Mouse (Mus musculus): ENCODE data around the gene Pik3ip1. TPM values are rescaled to one million over a fixed set of nuclear protein-coding genes. Genes with fewer than 3 reads are reported as not detected.

Pik3ip1 gene
- total RNA-seq, 2 experiments from 2014 or later = 27.0 to 27.4 TPM

GRCm38 (mm10) chr11:3335651-3336216 is 5.5 kb downstream of the Pik3ip1 start:
- no peak for DNase-seq (ENCODE audit: low spot score in 2 of 2)

GRCm38 (mm10) chr11:3336602-3337001 is 6.4 kb downstream of the Pik3ip1 start:
- DNase-seq (ENCODE audit: low spot score in 2 of 2) = no peak

- DNase-seq (ENCODE audit: low spot score in 2 of 2) = peak; percentile 65 to 66
These were observed 7.2 kb downstream of the Pik3ip1 start for GRCm38 (mm10) chr11:3337173-3337955.

GRCm38 (mm10) chr11:3337961-3338360 is 7.8 kb downstream of the Pik3ip1 start:
- DNase-seq (ENCODE audit: low spot score in 2 of 2) = no peak

GRCm38 (mm10) chr11:3341476-3341875 is 11.3 kb downstream of the Pik3ip1 start:
- DNase-seq (ENCODE audit: low spot score in 2 of 2) = no peak

- no peak for DNase-seq (ENCODE audit: low spot score in 2 of 2)
These were observed 14.7 kb downstream of the Pik3ip1 start for GRCm38 (mm10) chr11:3344916-3345315.

GRCm38 (mm10) chr11:3346351-3346750 is 16.1 kb downstream of the Pik3ip1 start:
- no peak for DNase-seq (ENCODE audit: low spot score in 2 of 2)

GRCm38 (mm10) chr11:3347091-3347834 is 17.1 kb downstream of the Pik3ip1 start:
- peak; percentile 87 for DNase-seq (ENCODE audit: low spot score in 2 of 2)

- DNase-seq (ENCODE audit: low spot score in 2 of 2) = no peak
These were observed 17.6 kb downstream of the Pik3ip1 start for GRCm38 (mm10) chr11:3347835-3348195.

- DNase-seq (ENCODE audit: low spot score in 2 of 2) = no peak
These were observed 18.6 kb downstream of the Pik3ip1 start for GRCm38 (mm10) chr11:3348576-3349342.

- no peak for DNase-seq (ENCODE audit: low spot score in 2 of 2)
These were observed 19.1 kb downstream of the Pik3ip1 start for GRCm38 (mm10) chr11:3349343-3349695.

GRCm38 (mm10) chr11:3352131-3352530 is 21.9 kb downstream of the Pik3ip1 start:
- no peak for DNase-seq (ENCODE audit: low spot score in 2 of 2)

- DNase-seq (ENCODE audit: low spot score in 2 of 2) = no peak
These were observed 22.9 kb downstream of the Pik3ip1 start for GRCm38 (mm10) chr11:3352990-3353585.

GRCm38 (mm10) chr11:3362854-3363253 is 32.7 kb downstream of the Pik3ip1 start:
- DNase-seq (ENCODE audit: low spot score in 2 of 2) = no peak

- DNase-seq (ENCODE audit: low spot score in 2 of 2) = no peak
These were observed 36.2 kb downstream of the Pik3ip1 start for GRCm38 (mm10) chr11:3366411-3366810.

GRCm38 (mm10) chr11:3368983-3369382 is 38.8 kb downstream of the Pik3ip1 start:
- DNase-seq (ENCODE audit: low spot score in 2 of 2) = no peak

- DNase-seq (ENCODE audit: low spot score in 2 of 2) = no peak
These were observed 39.2 kb downstream of the Pik3ip1 start for GRCm38 (mm10) chr11:3369449-3369848.

- no peak for DNase-seq (ENCODE audit: low spot score in 2 of 2)
These were observed 40.0 kb downstream of the Pik3ip1 start for GRCm38 (mm10) chr11:3370162-3370561.

GRCm38 (mm10) chr11:3370928-3371598 is 40.9 kb downstream of the Pik3ip1 start:
- DNase-seq (ENCODE audit: low spot score in 2 of 2) = peak; percentile 72 to 83

GRCm38 (mm10) chr11:3371599-3372295 is 41.5 kb downstream of the Pik3ip1 start:
- DNase-seq (ENCODE audit: low spot score in 2 of 2) = no peak

All from layer of hippocampus, postnatal 10 days (tissue).